Mouse (Mus musculus): ENCODE data around the gene Cyb5b.

GRCm38 (mm10) chr8:107158890-107159289 lies 8.4 kb downstream of the Cyb5b start:
- TF ChIP-seq CTCF (IDR thresholded peaks at IDR 0.05; ENCODE audit: extremely low read depth, insufficient read depth, low read length) = no peak
- TF ChIP-seq POLR2A (IDR thresholded peaks at IDR 0.05; ENCODE audit: extremely low read depth, insufficient read depth, low read length) = no peak
